Mouse (Mus musculus) liver, adult (tissue): Measurements from ENCODE around the gene Galnt17.

Experiments used
- GATA4 ChIP-seq: IDR thresholded peaks from 2 replicates; pipeline ENCODE4 v1.6.1; 2014; ENCODE audit warnings: mild to moderate bottlenecking, low read length; ENCODE audit not compliant: insufficient replicate concordance

Galnt17 gene

DNA sequence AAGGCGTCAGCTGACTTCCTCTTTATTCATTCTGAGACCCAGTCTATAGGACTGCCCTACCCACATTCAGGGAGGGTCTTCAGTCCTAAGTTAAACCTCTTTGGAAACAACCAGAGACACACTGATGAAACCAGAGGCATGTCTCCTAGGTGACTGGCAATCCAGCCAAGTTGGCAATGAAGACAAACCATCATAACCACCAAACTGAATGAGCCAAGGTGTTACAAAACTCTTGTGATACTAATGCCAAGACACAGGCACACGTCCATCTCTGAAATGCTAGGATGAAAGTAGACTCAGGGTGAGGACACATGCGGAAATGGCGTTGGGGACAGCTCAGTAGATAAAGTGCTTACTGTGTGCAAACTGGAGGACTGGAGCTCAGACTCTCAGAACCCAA lies 211.5 kb downstream of the Galnt17 start:
- no peak for TF ChIP-seq GATA4

- TF ChIP-seq GATA4, result no peak
These were observed 212.7 kb downstream of the Galnt17 start for GRCm38 (mm10) chr5:131095635-131096034.

GRCm38 (mm10) chr5:131094771-131095170 lies 213.5 kb downstream of the Galnt17 start:
- TF ChIP-seq GATA4, result no peak

DNA sequence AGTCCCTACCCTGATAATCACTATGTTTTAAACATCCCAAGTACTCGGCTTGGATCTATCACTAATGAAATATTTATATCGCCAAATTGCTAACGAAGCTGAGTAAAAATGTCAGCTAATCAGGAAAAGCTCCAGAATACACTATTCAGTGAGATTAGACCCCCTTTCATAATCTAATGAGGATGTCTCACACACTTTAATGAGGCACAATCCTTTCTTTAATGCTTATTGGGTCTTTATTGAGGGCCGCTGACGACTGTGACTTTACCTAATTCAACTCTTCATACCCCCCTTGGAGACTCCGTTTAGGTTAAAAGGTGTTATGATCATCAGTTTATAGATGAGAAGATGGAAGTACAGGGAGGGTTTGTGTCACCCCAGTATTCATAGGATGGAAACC lies 214.2 kb downstream of the Galnt17 start:
- TF ChIP-seq GATA4, result no peak

DNA sequence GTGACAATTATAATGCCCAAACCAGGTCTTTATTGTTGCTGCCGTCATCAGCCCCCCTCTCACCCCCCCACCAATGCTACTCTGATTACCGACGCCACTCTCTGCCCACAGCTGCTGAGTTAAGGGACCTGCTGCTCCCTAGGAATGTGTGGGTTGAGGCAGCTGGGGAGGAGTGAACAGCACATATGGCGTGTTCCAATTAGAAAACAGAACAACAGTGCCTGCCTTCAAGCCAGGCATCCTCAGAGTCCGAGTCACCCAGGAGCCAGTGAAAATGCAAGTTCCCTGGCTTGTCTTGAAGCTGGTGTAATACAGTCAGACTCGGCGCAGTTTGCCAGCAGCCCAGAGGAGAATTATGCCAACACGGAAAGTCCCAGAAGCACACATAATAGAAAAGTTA lies 218.4 kb downstream of the Galnt17 start:
- no peak for TF ChIP-seq GATA4

DNA sequence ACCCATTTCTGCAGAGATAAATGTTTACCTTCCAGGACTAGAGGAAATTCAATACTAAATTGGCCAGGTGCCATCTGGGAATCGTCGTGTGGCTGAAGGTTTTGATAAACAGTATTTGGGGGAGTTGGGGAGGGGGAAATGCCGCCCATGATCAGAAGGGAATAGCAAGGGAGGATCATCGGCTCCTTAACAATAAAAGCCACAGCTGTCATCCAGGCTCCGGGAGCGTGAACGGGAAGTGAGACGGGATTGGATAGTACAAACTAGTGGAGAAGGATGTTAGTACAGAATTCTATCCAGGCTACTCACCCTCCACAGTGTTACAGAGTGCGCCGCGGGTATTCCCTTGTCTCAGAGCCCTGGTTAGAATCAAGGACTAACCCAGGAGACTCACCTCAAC lies 219.4 kb downstream of the Galnt17 start:
- TF ChIP-seq GATA4, result no peak

DNA sequence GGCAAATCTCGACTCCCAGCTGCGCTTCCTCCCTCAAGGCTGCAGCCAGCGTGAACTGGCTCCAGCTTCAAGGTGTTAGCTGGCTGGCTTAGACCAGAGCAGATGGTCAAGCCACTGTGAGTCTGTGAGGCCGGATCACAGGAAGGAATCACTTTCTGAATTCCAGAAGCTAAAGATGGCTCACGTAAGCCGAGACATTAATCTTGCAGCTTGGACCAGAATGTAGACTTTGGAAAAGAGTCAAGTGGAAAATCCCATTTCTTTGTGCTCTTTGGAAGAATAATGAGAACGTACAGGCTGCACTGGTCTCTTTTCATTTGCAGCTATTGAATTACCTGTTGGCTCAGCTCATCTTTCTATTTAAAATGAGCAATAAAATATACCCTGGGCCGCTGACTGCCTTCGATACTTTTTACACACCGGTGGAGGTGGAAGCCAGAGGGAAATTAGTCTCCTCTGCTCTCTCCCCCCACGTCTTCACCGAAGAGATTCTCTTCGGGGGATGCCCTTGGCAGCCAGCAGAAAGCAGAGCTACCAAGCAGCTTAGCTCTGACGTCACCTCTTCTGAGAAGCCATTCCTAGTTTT lies 225.1 kb downstream of the Galnt17 start:
- no peak for TF ChIP-seq GATA4

DNA sequence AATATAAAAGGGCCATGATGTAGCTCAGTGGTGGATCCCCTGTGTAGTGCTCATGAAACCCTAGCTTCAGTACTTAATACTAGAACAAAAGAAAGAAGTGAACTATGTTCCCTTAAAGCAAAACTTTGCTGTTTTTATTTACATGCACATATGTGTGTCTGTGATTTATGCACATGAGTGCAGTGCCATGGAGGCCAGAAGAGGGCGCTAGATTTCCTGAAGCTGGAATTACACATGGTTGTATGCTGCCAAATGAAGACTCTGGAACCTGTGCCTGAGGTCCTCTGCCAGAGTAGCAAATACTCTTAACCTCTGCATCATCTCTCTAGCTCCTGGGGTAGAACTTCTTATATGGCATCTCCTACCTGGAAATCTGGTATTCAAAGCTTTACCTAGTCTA lies 230.6 kb downstream of the Galnt17 start:
- no peak for TF ChIP-seq GATA4

GRCm38 (mm10) chr5:131075795-131076194 lies 232.5 kb downstream of the Galnt17 start:
- TF ChIP-seq GATA4, result no peak

DNA sequence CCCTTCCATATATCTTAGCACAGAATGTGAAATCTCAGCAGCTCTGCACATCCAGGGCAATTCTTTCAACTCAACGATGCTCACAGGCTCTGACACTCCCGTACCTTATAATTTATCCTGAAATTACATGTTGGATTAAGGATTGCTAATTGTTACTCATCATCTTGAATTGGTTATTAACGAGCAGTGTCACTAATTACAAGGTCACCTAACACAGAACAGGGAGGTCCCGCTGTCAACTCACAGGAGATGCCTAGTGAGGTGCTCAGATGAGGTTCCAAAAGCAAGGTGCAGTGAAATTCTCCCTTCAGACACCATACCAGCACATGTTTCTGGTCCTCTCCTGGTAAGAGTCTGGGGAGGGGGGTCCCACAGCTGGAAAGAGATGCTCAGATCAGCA lies 234.0 kb downstream of the Galnt17 start:
- no peak for TF ChIP-seq GATA4

DNA sequence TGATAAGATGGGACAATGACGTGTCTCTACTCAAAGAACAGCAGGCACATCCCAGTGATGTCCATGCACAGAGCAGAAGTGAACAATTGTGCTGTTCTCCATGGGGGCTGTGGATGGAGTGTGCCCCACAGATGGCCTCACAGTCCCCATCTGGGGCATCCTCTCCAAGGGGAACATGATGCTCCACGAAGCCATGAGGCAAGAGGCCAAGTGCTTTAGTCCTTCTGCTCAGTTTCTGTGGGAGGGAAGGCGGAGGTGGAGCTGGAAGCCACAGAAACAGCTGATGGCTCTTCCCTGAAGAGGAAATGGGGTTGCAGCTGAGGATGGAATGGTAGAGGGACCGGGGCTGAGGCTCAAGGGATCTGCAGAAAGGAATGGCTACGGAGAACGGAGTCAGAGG lies 243.1 kb downstream of the Galnt17 start:
- no peak for TF ChIP-seq GATA4

DNA sequence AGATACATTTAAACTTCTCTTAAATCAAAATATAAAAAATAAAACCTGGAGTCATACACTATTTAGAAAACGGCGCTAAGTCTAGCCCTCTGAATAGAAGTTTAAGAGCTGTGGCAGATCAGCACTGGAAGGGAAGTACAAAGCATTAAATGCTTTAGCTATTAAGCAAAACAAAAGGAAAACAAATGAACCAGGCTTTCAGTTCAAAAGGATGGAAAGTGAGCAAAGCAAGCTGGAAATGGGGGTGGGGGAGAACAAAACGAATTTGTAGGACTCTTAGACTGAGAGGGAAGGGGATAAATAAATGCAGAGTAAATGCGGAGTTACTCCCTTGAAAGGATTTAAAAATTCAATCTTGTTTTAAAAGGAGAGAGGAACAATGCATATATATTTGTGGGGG lies 259.8 kb downstream of the Galnt17 start:
- no peak for TF ChIP-seq GATA4

DNA sequence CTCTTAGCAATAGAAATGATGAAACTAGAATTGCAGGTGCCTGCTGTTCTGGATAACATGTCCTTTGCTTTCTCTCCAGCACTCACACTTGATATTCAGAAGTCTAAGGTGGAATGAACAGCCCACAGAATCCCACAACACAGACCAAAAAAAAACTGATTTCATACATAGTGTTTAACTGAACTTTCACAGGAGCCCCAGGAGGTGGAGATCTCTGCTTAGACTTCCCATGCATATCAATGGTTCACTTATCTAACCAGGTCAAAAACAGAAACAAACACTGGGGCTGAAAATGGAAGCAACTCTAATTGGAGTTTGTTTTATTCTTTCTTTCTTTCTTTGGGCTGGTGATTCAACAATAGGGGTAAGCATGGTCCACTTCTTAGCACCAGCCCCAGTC lies 265.2 kb downstream of the Galnt17 start:
- no peak for TF ChIP-seq GATA4

GRCm38 (mm10) chr5:131040441-131040840 lies 267.9 kb downstream of the Galnt17 start:
- TF ChIP-seq GATA4, result no peak

DNA sequence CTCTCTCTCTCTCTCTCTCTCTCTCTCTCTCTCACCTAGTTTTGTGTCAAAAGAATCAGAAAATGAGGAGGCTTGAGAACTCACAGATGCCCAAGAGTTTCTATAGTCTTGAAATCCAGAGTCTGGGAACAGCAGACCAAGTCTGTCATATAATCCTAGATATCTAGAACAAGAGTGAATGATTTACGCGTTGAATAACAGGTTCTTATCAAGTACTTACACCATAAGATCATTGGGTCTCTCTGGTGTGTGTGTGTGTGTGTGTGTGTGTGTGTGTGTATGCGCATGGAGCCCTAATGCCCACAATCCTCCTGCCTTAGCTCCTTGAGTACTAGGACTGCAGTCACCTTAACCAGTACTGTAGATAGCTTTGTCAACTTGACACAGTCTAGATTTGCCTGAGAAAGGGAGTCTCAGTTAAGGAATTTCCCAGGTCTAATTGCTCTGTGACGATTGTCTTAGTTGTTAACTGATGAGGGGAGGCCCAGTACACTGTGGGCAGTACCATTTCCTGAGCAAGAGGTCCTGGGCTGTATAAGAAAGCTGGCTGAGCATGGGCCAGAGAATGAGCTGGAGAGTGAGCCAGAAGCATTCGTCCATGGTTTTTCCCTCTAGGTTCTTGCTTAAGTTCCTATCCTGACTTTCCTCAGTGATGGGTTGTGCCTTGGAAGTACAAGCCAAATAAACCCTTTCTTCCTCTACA lies 268.5 kb downstream of the Galnt17 start:
- TF ChIP-seq GATA4, result no peak

DNA sequence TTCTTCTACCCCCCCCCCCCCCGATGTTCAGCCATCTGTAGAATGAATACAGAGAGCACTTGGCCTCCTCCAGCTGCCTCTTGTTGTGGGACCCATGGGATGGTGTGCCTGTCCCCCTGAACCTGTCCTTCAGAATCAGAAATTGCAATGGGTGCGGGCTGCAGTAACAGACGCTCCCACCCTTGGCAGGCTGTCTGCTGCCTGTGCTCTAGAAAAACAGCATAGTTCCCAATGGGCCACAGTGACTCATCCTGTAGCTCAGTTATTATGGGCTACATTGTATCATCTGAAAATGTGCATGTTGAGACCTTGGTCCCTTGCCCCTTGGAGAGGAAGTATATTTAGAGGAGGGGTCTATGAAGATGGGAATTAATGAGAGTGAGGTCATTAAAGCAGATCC lies 283.8 kb downstream of the Galnt17 start:
- TF ChIP-seq GATA4, result no peak

GRCm38 (mm10) chr5:131022396-131022993 lies 285.8 kb downstream of the Galnt17 start:
- no peak for TF ChIP-seq GATA4
